Mouse (Mus musculus) intestine, postnatal 0 days (tissue): ENCODE measurements around the gene Mea1. TPM values are rescaled to one million over a fixed set of nuclear protein-coding genes. Genes with fewer than 3 reads are reported as not detected.

Source experiments
- ATAC-seq: fragments of 200-750 bp; cut with Nextera tagmentation; 2 replicates; pipeline ENCODE4 v1.8.0; 2017; ENCODE audit warnings: mild to moderate bottlenecking, moderate TSS enrichment, moderate library complexity
- H3K27ac ChIP-seq: fragments of 300-500 bp; sonication (generic); 2 replicates; pipeline ENCODE4 v1.5.1; 2014; ENCODE audit warnings: mild to moderate bottlenecking, low read depth, low read length, moderate library complexity
- H3K27me3 ChIP-seq: fragments of 300-500 bp; sonication (generic); replicated peaks from 2 replicates; pipeline ENCODE4 v1.6.1; 2014; ENCODE audit warnings: low read length, mixed read lengths; ENCODE audit not compliant: control insufficient read depth, insufficient read depth
- H3K36me3 ChIP-seq: fragments of 300-500 bp; sonication (generic); 2 replicates; pipeline ENCODE4 v1.6.1; 2014; ENCODE audit warnings: mild to moderate bottlenecking, moderate library complexity; ENCODE audit not compliant: control insufficient read depth, insufficient read depth
- H3K4me1 ChIP-seq: fragments of 300-500 bp; sonication (generic); replicated peaks from 2 replicates; pipeline ENCODE4 v1.6.1; 2014; ENCODE audit warnings: antibody characterized with exemption, low read length, mixed read lengths; ENCODE audit not compliant: control insufficient read depth, insufficient read depth
- H3K4me2 ChIP-seq: fragments of 300-500 bp; sonication (generic); replicated peaks from 2 replicates; pipeline ENCODE4 v1.6.1; 2014; ENCODE audit warnings: low read depth, mild to moderate bottlenecking, moderate library complexity
- H3K4me3 ChIP-seq: fragments of 300-500 bp; sonication (generic); 2 replicates; pipeline ENCODE4 v1.5.1; 2014; ENCODE audit warnings: low read depth, low read length
- H3K9ac ChIP-seq: fragments of 300-500 bp; sonication (generic); 2 replicates; pipeline ENCODE4 v1.6.1; 2014; ENCODE audit warnings: mild to moderate bottlenecking, low read depth, low read length
- H3K9me3 ChIP-seq: fragments of 300-500 bp; sonication (generic); 2 replicates; pipeline ENCODE4 v1.6.1; 2016; ENCODE audit warnings: mixed run types; ENCODE audit not compliant: control insufficient read depth
- CTCF ChIP-seq: sonication (generic); IDR thresholded peaks from 2 replicates; pipeline ENCODE4 v1.5.1; 2016; ENCODE audit warnings: low read depth, mild to moderate bottlenecking, control low read depth, antibody characterized with exemption, moderate library complexity
- WGBS: fragments of 180-500 bp; shearing (Covaris S2); extraction: QIAGEN DNeasy Blood & Tissue Kit; methylation state at CpG from one replicate; pipeline ENCODE4 v1.1.7; 2014; 5-methylcytosine and 5-hydroxymethylcytosine counted together
- polyA plus RNA-seq: library from polyadenylated mRNA; unstranded; fragments of >200 nt; fragmentation: Nextera tagmentation; extraction: Ambion mirVana; gene quantifications from 2 replicates; pipeline ENCODE4 v1.2.1, GENCODE M21; 2015

The Mea1 gene
- polyA plus RNA-seq, 1 experiment from 2014 or later, result 132 TPM

DNA sequence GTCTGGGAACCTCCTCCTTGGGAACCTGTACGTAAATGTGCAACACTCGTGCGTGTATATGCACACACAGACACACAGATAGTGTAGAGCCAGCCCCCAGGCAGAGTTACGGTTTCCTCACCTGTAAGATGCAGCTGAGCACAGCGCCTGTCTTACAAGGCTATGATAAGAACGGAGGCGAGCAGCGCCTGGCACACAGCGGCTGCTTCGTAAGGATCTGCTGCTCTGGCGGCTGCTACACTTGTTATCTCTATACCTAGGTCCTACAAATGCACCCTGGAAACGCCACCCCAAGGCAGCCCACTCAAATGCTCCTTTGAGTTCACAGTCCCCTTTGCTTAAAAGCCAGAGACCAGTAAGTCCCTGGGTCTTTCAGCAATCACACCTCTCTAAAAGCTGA is 12.1 kb downstream of the Mea1 start:
- H3K4me3 ChIP-seq, result no peak overlapping the region
- no peak for TF ChIP-seq CTCF
- H3K27ac ChIP-seq, result no peak overlapping the region
- 87% methylated on average over 12 of the region's 12 CpGs for WGBS
- H3K36me3 ChIP-seq, result peaks cover 42% of the 10 kb centered on the region
- H3K4me1 ChIP-seq, result no peaks in the 10 kb centered on the region
- no peaks in the 10 kb centered on the region for H3K9me3 ChIP-seq
- no peak overlapping the region for H3K4me2 ChIP-seq
- H3K27me3 ChIP-seq, result no peaks in the 10 kb centered on the region
- no peak for ATAC-seq
- no peak overlapping the region for H3K9ac ChIP-seq

- no peak for TF ChIP-seq CTCF
- no peaks in the 10 kb centered on the region for H3K27me3 ChIP-seq
- no peak overlapping the region for H3K4me2 ChIP-seq
- H3K4me3 ChIP-seq, result no peak overlapping the region
- no peak overlapping the region for H3K9ac ChIP-seq
- no peak for ATAC-seq
- H3K27ac ChIP-seq, result no peak overlapping the region
- no peaks in the 10 kb centered on the region for H3K9me3 ChIP-seq
- 76% methylated on average over 2 of the region's 2 CpGs for WGBS
- H3K4me1 ChIP-seq, result no peaks in the 10 kb centered on the region
- peaks cover 36% of the 10 kb centered on the region for H3K36me3 ChIP-seq
Measured at GRCm38 (mm10) chr17:46691390-46691789, 12.8 kb downstream of the Mea1 start.

- no peak for ATAC-seq
- Histone ChIP-seq H3K9ac (no peak overlapping the region), H3K4me2 (no peak overlapping the region), H3K27me3 (no peaks in the 10 kb centered on the region), H3K27ac (no peak overlapping the region), H3K4me3 (no peak overlapping the region), H3K4me1 (no peaks in the 10 kb centered on the region; the same call in 1 of the 2 replicates), H3K9me3 (no peaks in the 10 kb centered on the region), H3K36me3 (peaks cover 29% of the 10 kb centered on the region; the same call in 1 of the 2 replicates)
- 79% methylated on average over 1 of the region's 1 CpGs for WGBS
- no peak for TF ChIP-seq CTCF
Measured at GRCm38 (mm10) chr17:46694517-46695063, 16.0 kb downstream of the Mea1 start.

DNA sequence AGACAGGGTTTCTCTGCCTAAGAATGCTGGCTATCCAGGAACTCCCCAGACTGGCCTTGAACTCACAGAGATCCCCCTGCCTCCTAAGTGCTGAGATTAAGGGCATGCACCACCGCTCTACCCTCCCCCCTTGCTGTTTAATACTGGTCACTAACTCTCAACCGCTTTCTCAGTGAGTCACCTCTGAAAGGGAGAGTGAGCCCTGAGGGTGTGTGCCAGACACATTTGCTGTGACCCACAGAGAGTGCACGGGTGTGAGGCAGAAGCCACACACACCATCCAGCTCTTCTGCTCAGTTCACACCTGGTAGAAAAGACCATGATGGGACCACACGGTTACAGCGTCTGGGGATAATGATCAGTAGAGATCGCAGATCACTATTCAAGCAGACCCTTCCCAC is 19.9 kb downstream of the Mea1 start:
- H3K4me1 ChIP-seq, result peaks cover 2% of the 10 kb centered on the region; the same call in 1 of the 2 replicates
- H3K4me3 ChIP-seq, result no peak overlapping the region
- H3K4me2 ChIP-seq, result no peak overlapping the region
- WGBS, result 76% methylated on average over 6 of the region's 6 CpGs
- peaks cover 18% of the 10 kb centered on the region; the same call in 1 of the 2 replicates for H3K36me3 ChIP-seq
- H3K9ac ChIP-seq, result no peak overlapping the region
- no peaks in the 10 kb centered on the region for H3K9me3 ChIP-seq
- no peaks in the 10 kb centered on the region for H3K27me3 ChIP-seq
- no peak for ATAC-seq
- no peak for TF ChIP-seq CTCF
- no peak overlapping the region for H3K27ac ChIP-seq

DNA sequence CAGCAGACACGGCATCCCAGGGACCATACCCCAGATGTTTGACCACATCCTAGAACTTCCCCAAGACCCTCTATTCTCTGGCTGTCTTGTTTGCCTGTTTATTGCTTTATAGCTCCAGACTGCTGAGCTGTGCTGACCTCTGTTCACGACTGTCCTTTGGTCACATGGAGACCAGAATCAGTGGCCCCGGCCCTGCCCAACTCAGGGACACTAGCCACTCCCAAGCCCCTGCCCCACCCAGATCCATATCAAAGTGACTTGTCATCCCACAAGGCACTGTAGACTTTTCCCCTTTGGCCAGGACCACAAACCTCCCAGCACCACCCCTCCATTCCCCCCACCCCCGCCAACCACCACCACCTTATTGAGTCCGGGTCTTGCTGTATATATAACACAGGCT is 20.7 kb downstream of the Mea1 start:
- H3K36me3 ChIP-seq, result peaks cover 11% of the 10 kb centered on the region; the same call in 1 of the 2 replicates
- H3K4me1 ChIP-seq, result peaks cover 5% of the 10 kb centered on the region; the same call in 1 of the 2 replicates
- H3K4me2 ChIP-seq, result 0 out of 2 replicates have a peak overlapping the region, but pooled peaks have one; percentile 6
- no peaks in the 10 kb centered on the region for H3K27me3 ChIP-seq
- H3K9ac ChIP-seq, result no peak overlapping the region
- WGBS, result 50% methylated on average over 5 of the region's 5 CpGs
- ATAC-seq, result peak; percentile 60
- no peaks in the 10 kb centered on the region for H3K9me3 ChIP-seq
- no peak for TF ChIP-seq CTCF
- no peak overlapping the region for H3K27ac ChIP-seq
- no peak overlapping the region for H3K4me3 ChIP-seq

GRCm38 (mm10) chr17:46699912-46700311 is 21.3 kb downstream of the Mea1 start:
- peak overlapping the region; percentile 28; the same call in 1 of the 2 replicates for H3K27ac ChIP-seq
- no peaks in the 10 kb centered on the region for H3K27me3 ChIP-seq
- H3K4me2 ChIP-seq, result no peak overlapping the region
- H3K4me3 ChIP-seq, result no peak overlapping the region
- H3K4me1 ChIP-seq, result peaks cover 5% of the 10 kb centered on the region; the same call in 1 of the 2 replicates
- H3K36me3 ChIP-seq, result peaks cover 11% of the 10 kb centered on the region; the same call in 1 of the 2 replicates
- no peaks in the 10 kb centered on the region for H3K9me3 ChIP-seq
- TF ChIP-seq CTCF, result no peak
- no peak for ATAC-seq
- no peak overlapping the region for H3K9ac ChIP-seq
- WGBS, result 76% methylated on average over 3 of the region's 3 CpGs
